Mouse (Mus musculus): ENCODE data around the gene Plekha6.

Gene Plekha6

DNA sequence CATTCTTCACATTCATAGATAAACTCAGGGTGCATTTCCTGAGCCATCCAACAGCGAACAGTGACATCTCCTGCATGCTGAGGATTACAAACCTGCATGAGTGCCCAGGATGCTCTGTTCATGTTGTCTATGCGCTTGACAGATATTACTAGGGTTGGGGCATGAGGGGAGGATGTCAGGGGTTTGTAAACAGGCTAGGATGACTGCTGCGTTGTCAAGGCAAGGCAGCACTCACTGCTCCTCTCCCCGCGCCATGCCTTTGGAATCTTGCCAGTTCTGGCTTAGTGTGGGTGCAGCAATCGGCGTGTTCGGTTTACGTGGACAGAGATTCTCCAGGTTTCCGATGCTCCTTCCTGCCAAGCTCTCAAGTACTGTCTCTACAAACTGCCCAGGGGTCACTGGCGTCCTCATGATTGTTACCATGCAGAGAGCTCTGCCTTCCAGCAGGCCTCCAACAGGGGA is 115.7 kb downstream of the Plekha6 start:
- no peak for DNase-seq

DNA sequence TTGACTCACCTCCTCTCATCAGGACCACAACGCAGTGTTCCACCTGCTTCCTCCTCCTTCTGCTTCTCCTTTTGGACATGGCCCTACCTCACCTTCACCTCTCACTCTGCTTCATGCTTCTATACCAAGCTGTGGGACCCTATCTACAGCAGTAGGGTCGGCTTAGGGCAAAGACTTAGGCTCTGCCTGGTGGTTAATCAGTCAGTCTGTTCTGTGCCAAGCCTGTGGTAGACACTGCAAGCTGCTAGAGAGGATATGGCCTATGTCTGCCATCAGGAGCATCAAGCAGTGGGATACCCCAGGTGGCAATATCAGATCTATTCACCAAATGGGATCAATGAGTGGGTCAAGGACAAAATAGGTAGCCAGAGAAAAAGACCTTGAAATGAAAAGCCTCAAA is 116.5 kb downstream of the Plekha6 start:
- no peak for DNase-seq

- no peak for DNase-seq
Measured at GRCm38 (mm10) chr1:133285907-133286306, 121.9 kb downstream of the Plekha6 start.

DNA sequence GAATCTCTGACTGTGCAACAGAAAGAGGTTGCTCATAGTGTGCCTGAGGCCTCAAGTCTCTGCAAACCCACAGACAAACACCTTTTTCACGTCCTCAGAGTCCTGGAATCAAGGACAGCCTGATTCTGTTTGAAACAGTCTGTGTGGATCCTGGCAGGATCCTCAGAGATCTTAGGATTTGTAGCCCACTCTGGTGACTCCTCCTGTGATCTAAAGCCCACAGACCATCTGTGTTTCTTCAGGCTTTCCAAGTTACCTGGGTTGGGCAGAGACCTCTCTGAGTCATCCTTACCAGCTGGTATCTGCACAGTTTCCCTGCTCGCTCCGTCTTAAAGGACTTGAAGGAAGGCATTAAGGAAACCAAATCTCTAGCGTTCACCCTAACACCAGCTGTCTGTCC is 123.0 kb downstream of the Plekha6 start:
- DNase-seq = no peak

DNA sequence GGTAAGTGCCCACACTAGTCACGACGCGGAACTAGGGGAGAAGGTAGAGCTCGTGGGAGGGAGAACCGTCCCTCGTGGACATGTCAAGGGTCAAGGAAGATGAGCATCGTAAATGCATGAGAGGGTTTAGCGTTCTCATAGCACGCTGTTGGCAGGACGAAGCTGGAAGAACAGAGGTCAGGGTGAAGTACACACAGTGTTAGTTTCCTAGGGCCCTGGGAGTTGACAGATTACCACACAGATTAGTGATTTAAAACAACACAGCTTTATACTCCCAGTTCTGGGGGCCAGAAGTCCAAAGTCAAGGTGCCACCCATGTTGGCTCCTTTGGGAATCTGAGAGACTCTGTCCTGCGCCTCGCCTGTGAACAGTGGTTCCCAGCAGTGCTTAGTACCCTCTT is 123.9 kb downstream of the Plekha6 start:
- no peak for DNase-seq

- DNase-seq = no peak
Measured at GRCm38 (mm10) chr1:133291888-133292287, 127.9 kb downstream of the Plekha6 start.

GRCm38 (mm10) chr1:133292608-133293007 is 128.6 kb downstream of the Plekha6 start:
- DNase-seq = no peak

DNA sequence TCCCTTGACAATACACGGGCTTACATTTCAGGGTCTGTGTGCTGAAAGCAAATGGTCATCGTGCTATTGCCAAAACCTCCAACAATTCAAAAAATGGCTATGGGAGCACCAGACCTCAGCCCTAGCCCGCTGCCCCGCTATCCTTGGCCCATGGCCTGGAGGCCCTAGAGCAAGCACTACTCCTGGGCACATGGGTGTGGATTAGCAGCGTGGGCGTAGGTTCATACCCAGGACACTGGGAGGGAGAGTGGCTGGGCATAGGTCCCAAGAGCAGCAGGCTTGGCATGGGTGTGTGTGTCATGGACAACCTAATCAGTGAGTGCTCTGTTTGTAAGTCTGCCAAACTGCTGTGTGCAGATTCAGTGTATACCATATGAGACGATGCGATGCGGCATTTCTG is 132.4 kb downstream of the Plekha6 start:
- peak; percentile 98 for DNase-seq

- DNase-seq = no peak
Measured at GRCm38 (mm10) chr1:133298816-133299215, 134.8 kb downstream of the Plekha6 start.

DNA sequence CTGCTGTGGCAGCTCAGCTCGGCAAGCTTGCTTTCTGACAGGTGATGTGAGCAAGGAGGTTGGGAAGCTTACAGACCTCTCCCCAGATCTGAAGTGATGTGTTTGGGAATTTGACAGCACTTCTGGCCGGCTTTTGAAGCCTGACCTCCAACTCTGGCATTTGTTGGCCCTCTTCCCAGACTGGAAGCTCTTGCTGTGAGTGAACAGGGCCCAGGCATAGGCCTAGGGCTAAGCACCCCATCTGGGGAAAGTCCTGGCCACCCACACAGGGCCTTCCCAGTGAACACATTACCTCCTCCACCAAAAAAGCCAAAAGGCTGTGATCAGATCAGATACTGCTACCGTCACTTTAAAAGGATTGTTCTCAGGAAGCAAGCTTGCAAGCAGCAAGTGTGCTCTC is 138.5 kb downstream of the Plekha6 start:
- DNase-seq = peak; percentile 95

- DNase-seq = peak; percentile 94
Measured at GRCm38 (mm10) chr1:133306842-133307241, 142.8 kb downstream of the Plekha6 start.

DNA sequence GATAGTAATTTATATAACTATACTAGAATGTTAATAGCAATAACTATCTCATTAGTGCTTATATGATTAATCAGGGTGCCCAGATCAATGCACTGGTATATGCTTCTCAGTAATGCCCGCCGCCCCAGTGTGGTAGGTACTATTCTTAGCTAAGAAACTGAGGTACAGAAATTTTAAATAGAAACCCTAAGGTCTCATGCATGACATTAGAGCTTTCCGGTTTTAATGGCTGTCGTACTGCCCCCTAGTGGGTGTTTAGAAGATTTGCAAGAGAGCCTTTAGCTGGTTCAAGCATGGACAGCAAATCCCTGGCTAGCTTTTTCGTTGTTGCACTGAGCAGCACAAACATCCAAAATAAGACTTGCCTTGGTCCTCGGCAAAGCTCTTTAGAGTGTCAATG is 143.3 kb downstream of the Plekha6 start:
- DNase-seq = no peak

DNA sequence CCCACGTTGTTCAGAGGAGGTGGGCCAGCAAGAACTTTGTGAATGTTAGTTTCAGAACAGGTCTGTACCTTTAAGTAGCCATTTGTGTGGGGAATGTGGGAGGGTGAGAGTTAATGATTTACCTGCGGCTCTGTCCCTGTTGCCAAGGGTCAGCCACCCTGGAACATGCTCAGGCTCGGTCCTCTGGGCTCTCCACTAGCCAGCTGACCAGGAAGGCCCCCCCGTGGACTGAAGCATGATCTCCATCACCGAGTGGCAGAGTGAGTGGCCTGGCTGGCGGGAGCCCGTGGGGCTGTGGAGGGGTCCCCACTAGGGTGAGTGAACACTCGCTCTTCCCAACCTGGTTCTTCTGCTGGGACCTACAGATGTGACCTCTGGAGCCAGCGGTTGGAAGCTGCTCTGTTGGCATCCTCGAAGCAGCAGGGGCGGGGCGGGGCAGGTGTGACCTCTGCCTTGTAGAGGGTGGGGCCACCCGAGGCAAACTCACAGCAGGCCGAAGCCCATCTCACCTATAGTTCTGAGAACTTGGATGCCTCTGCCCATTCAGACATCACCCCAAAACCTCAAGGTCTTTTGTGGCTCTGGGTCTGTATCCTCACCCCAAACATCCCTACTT is 145.8 kb downstream of the Plekha6 start, which contains the start of gene Golt1a:
Gene Golt1a (plus strand): TSS at position 149 of the 616 bp plus-strand sequence.
- DNase-seq = no peak

- DNase-seq = no peak
Measured at GRCm38 (mm10) chr1:133311240-133311639, 147.2 kb downstream of the Plekha6 start.

- no peak for DNase-seq
Measured at GRCm38 (mm10) chr1:133311946-133312345, 147.9 kb downstream of the Plekha6 start.

GRCm38 (mm10) chr1:133314364-133314763 is 150.4 kb downstream of the Plekha6 start:
- DNase-seq = no peak

DNA sequence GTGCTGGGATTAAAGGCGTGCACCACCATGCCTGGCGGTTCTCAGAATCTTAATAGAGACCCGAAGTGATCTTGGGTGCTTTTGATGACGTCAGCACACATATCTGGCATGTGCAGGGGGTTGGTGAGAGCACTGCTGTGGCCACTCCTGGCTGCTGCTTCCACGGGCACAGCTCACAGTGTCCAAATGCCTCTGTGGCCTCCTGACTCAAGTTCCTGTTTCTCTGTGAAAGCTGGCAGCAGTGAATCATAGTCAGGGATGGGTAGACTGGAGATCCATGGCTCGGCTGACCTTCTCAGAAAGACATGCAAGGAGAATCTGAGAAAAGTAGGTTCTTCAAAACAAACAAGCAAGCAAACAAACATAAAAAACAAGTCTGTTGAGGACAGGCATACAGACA is 151.8 kb downstream of the Plekha6 start:
- no peak for DNase-seq

GRCm38 (mm10) chr1:133316577-133316976 is 152.6 kb downstream of the Plekha6 start:
- no peak for DNase-seq

DNA sequence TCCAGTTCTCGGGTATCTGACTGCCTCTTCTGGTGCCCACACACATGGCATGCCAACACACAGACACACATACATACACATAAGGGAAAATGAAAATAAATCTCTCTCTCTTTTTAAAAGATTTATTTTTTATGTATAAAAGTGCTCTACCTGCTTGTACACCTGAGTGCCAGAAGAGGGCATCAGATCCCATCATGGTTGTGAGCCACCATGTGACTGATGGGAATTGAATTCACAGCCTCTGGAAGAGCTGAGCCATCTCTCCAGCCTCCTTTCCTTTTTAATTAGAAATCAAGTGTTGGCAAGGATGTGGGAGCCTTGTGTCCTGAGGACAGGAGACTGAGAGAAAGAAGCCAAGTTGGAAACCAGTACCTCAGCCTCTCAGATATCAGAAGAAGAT is 153.1 kb downstream of the Plekha6 start:
- no peak for DNase-seq

- no peak for DNase-seq
Measured at GRCm38 (mm10) chr1:133321267-133321925, 157.4 kb downstream of the Plekha6 start, which contains the start of gene Kiss1. TSS of gene Kiss1 (plus strand) at chr1:133321875.

GRCm38 (mm10) chr1:133323333-133323732 is 159.3 kb downstream of the Plekha6 start:
- DNase-seq = no peak

DNA sequence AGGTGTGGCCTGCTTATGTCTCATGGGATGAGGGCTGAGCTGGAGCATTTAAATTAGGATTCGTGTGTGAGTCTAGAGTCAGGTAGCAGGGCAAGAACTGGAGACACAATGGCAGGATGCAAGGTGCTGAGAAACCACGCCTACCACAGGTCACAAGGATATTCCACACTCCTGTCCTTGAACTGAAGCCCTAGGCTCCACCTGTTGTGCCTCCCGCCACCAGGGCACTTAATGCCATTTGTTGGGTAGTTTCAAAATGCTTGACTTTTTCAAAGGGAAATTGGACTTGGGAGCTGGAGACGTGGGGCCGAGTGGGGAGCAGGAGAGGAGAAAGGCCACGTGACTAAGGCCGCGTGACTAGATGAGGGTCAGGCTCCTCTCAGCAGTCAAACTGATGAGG is 161.9 kb downstream of the Plekha6 start:
- no peak for DNase-seq

DNA sequence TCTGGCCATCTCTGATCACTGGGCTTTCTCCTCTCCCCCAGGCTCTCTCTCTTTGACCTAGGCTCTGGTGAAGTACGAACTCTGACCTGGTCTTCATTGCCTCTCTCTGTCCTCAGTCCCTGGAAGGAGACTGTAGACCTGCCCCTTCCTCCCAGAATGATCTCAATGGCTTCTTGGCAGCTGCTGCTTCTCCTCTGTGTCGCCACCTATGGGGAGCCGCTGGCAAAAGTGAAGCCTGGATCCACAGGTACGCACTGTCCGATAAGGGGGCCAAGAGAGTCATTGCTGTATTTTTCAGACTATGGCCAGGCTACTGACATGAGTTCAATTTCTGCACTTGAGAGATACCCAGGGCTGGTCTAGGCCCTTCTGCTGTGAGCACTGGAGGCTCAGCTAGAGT is 163.1 kb downstream of the Plekha6 start:
- DNase-seq = no peak

- no peak for DNase-seq
Measured at GRCm38 (mm10) chr1:133328299-133328795, 164.3 kb downstream of the Plekha6 start.

Data from heart, adult 11 months (tissue).